Mouse (Mus musculus): ENCODE data around the gene Chrnb1. TPM values are rescaled to one million over a fixed set of nuclear protein-coding genes. Genes with fewer than 3 reads are reported as not detected.

The Chrnb1 gene
- polyA plus RNA-seq, 1 experiment from 2014 or later, result 5.4 TPM

- Histone ChIP-seq H3K27me3 (peaks cover 27% of the 10 kb centered on the region), H3K4me3 (peak overlapping the region; percentile 62), H3K4me2 (peak overlapping the region; percentile 97), H3K9ac (peak overlapping the region; percentile 62), H3K36me3 (no peaks in the 10 kb centered on the region), H3K9me3 (replicated peaks) (no peaks in the 10 kb centered on the region), H3K4me1 (replicated peaks) (peaks cover 60% of the 10 kb centered on the region), H3K27ac (no peak overlapping the region)
- WGBS, result under 1% methylated on average over 60 of the region's 60 CpGs
- peak; percentile 63 for ATAC-seq (replicated peaks; ENCODE audit: insufficient number of reproducible peaks, insufficient read depth, low FRiP score, low read depth)
These were observed 8.3 kb upstream of the Chrnb1 start for GRCm38 (mm10) chr11:69803786-69804651.

GRCm38 (mm10) chr11:69803328-69803727, 7.6 kb upstream of the Chrnb1 start:
- Histone ChIP-seq H3K36me3 (no peaks in the 10 kb centered on the region), H3K27me3 (peaks cover 27% of the 10 kb centered on the region), H3K27ac (no peak overlapping the region), H3K9ac (peak overlapping the region; percentile 62), H3K4me1 (replicated peaks) (peaks cover 63% of the 10 kb centered on the region), H3K4me2 (peak overlapping the region; percentile 97), H3K4me3 (peak overlapping the region; percentile 62), H3K9me3 (replicated peaks) (no peaks in the 10 kb centered on the region)
- no peak for ATAC-seq (replicated peaks; ENCODE audit: insufficient number of reproducible peaks, insufficient read depth, low FRiP score, low read depth)
- WGBS, result 1% methylated on average over 12 of the region's 12 CpGs

GRCm38 (mm10) chr11:69802648-69803105, 6.9 kb upstream of the Chrnb1 start:
- H3K36me3 ChIP-seq, result no peaks in the 10 kb centered on the region
- H3K4me3 ChIP-seq, result peak overlapping the region; percentile 62
- peak overlapping the region; percentile 53 for H3K27ac ChIP-seq
- peak overlapping the region; percentile 62 for H3K9ac ChIP-seq
- peak overlapping the region; percentile 97 for H3K4me2 ChIP-seq
- peaks cover 63% of the 10 kb centered on the region for H3K4me1 ChIP-seq (replicated peaks)
- H3K9me3 ChIP-seq (replicated peaks), result no peaks in the 10 kb centered on the region
- WGBS, result under 1% methylated on average over 32 of the region's 33 CpGs
- H3K27me3 ChIP-seq, result peaks cover 30% of the 10 kb centered on the region
- peak; percentile 39 for ATAC-seq (replicated peaks; ENCODE audit: insufficient number of reproducible peaks, insufficient read depth, low FRiP score, low read depth)

- Histone ChIP-seq H3K9ac (peak within 1 kb of the TSS; percentile 62), H3K36me3 (no peaks in the 10 kb centered on the region), H3K4me3 (peak within 1 kb of the TSS; percentile 62), H3K27ac (peak within 1 kb of the TSS; percentile 72), H3K4me2 (peak within 1 kb of the TSS; percentile 97), H3K27me3 (peaks cover 25% of the 10 kb centered on the region), H3K4me1 (replicated peaks) (peaks cover 63% of the 10 kb centered on the region), H3K9me3 (replicated peaks) (no peaks in the 10 kb centered on the region)
- ATAC-seq (replicated peaks; ENCODE audit: insufficient number of reproducible peaks, insufficient read depth, low FRiP score, low read depth), result no peak
- WGBS, result 2% methylated on average over 33 of the region's 33 CpGs
These were observed 5.7 kb upstream of the Chrnb1 start, which contains the start of gene Fgf11 for GRCm38 (mm10) chr11:69801379-69801977. Fgf11 (minus strand) TSS chr11:69801857.

- Histone ChIP-seq H3K4me2 (peak overlapping the region; percentile 97), H3K9me3 (replicated peaks) (no peaks in the 10 kb centered on the region), H3K27ac (peak overlapping the region; percentile 72), H3K4me3 (peak overlapping the region; percentile 62), H3K27me3 (peaks cover 25% of the 10 kb centered on the region), H3K4me1 (replicated peaks) (peaks cover 70% of the 10 kb centered on the region), H3K36me3 (no peaks in the 10 kb centered on the region), H3K9ac (peak overlapping the region; percentile 57)
- peak; percentile 29 for ATAC-seq (replicated peaks; ENCODE audit: insufficient number of reproducible peaks, insufficient read depth, low FRiP score, low read depth)
- WGBS, result under 1% methylated on average over 36 of the region's 36 CpGs
These were observed 4.9 kb upstream of the Chrnb1 start for GRCm38 (mm10) chr11:69800392-69801197.

- H3K4me1 ChIP-seq (replicated peaks), result peaks cover 70% of the 10 kb centered on the region
- no peaks in the 10 kb centered on the region for H3K9me3 ChIP-seq (replicated peaks)
- peak overlapping the region; percentile 62 for H3K4me3 ChIP-seq
- no peak for ATAC-seq (replicated peaks; ENCODE audit: insufficient number of reproducible peaks, insufficient read depth, low FRiP score, low read depth)
- WGBS, result 4% methylated on average over 11 of the region's 11 CpGs
- H3K27me3 ChIP-seq, result peaks cover 20% of the 10 kb centered on the region
- H3K9ac ChIP-seq, result peak overlapping the region; percentile 57; the same call in 1 of the 2 replicates
- H3K4me2 ChIP-seq, result peak overlapping the region; percentile 97
- H3K27ac ChIP-seq, result peak overlapping the region; percentile 72
- H3K36me3 ChIP-seq, result no peaks in the 10 kb centered on the region
These were observed 4.3 kb upstream of the Chrnb1 start for GRCm38 (mm10) chr11:69800138-69800391.

GRCm38 (mm10) chr11:69799394-69800137, 3.8 kb upstream of the Chrnb1 start:
- H3K4me3 ChIP-seq, result peak overlapping the region; percentile 62

GRCm38 (mm10) chr11:69797924-69798323, 2.2 kb upstream of the Chrnb1 start:
- WGBS, result 70% methylated on average over 7 of the region's 7 CpGs
- no peak overlapping the region for H3K4me3 ChIP-seq

More at GRCm38 (mm10) chr11:69799394-69800137, 3.8 kb upstream of the Chrnb1 start:
- H3K27ac ChIP-seq, result peak overlapping the region; percentile 72; the same call in 1 of the 2 replicates
- peak overlapping the region; percentile 97 for H3K4me2 ChIP-seq
- WGBS, result 36% methylated on average over 12 of the region's 12 CpGs
- no peaks in the 10 kb centered on the region for H3K36me3 ChIP-seq
- no peaks in the 10 kb centered on the region for H3K9me3 ChIP-seq (replicated peaks)
- ATAC-seq (replicated peaks; ENCODE audit: insufficient number of reproducible peaks, insufficient read depth, low FRiP score, low read depth), result no peak
- H3K9ac ChIP-seq, result no peak overlapping the region
- H3K4me1 ChIP-seq (replicated peaks), result peaks cover 65% of the 10 kb centered on the region
- peaks cover 15% of the 10 kb centered on the region for H3K27me3 ChIP-seq

GRCm38 (mm10) chr11:69795983-69796435, 266 bp upstream of the Chrnb1 start:
- H3K27ac ChIP-seq, result no peak overlapping the region
- peaks cover 9% of the 10 kb centered on the region for H3K27me3 ChIP-seq

More at GRCm38 (mm10) chr11:69797924-69798323, 2.2 kb upstream of the Chrnb1 start:
- Histone ChIP-seq H3K9me3 (replicated peaks) (no peaks in the 10 kb centered on the region), H3K4me2 (no peak overlapping the region), H3K9ac (no peak overlapping the region), H3K36me3 (no peaks in the 10 kb centered on the region), H3K27me3 (peaks cover 14% of the 10 kb centered on the region), H3K4me1 (replicated peaks) (peaks cover 49% of the 10 kb centered on the region), H3K27ac (no peak overlapping the region)
- ATAC-seq (replicated peaks; ENCODE audit: insufficient number of reproducible peaks, insufficient read depth, low FRiP score, low read depth), result no peak

GRCm38 (mm10) chr11:69793429-69793828, 2.3 kb downstream of the Chrnb1 start:
- ATAC-seq (replicated peaks; ENCODE audit: insufficient number of reproducible peaks, insufficient read depth, low FRiP score, low read depth), result no peak
- H3K9me3 ChIP-seq (replicated peaks), result no peaks in the 10 kb centered on the region
- H3K27ac ChIP-seq, result no peak overlapping the region

More at GRCm38 (mm10) chr11:69795983-69796435, 266 bp upstream of the Chrnb1 start:
- no peak for ATAC-seq (replicated peaks; ENCODE audit: insufficient number of reproducible peaks, insufficient read depth, low FRiP score, low read depth)
- H3K36me3 ChIP-seq, result no peaks in the 10 kb centered on the region
- 4% methylated on average over 13 of the region's 13 CpGs for WGBS
- peak overlapping the region; percentile 96 for H3K4me2 ChIP-seq
- H3K4me1 ChIP-seq (replicated peaks), result peaks cover 30% of the 10 kb centered on the region
- H3K9me3 ChIP-seq (replicated peaks), result no peaks in the 10 kb centered on the region
- H3K4me3 ChIP-seq, result peak overlapping the region; percentile 66
- H3K9ac ChIP-seq, result peak overlapping the region; percentile 59; the same call in 1 of the 2 replicates

More at GRCm38 (mm10) chr11:69793429-69793828, 2.3 kb downstream of the Chrnb1 start:
- Histone ChIP-seq H3K27me3 (peaks cover 4% of the 10 kb centered on the region; the same call in 1 of the 2 replicates), H3K36me3 (no peaks in the 10 kb centered on the region), H3K4me2 (no peak overlapping the region), H3K4me3 (no peak overlapping the region), H3K9ac (no peak overlapping the region), H3K4me1 (replicated peaks) (peaks cover 11% of the 10 kb centered on the region)
- 62% methylated on average over 5 of the region's 5 CpGs for WGBS
